9 mouse cellular contexts compared by ENCODE assay signal in genomic region chr2:30032244-30032846, GRCm38 (mm10). TPM values are rescaled to one million over a fixed set of nuclear protein-coding genes. Genes with fewer than 3 reads are reported as not detected.
A peak's percentile ranks its signal among the peaks of the same experiment; 100 is the strongest.
DNase-seq lines count a peak whose midpoint lies in the region; ATAC-seq lines count a peak whose summit lies in the region.
"Had no signal": no experiment of that assay in that cellular context is flagged by ENCODE, and none has a peak within 500 bp of the region (broad histone marks: within the 10 kb centered on the region; RNA-seq: fewer than 3 reads in every experiment).

No protein-coding gene starts in this region.

- no peak for ATAC-seq in CD4-positive, CD25-positive, alpha-beta regulatory T cell, adult 4 months

- peak; percentile 37 for DNase-seq in CD4-positive, CD25-positive, alpha-beta regulatory T cell, adult 2 months (ENCODE audit: low read depth, low spot score)
- peak; percentile 35 for DNase-seq in kidney, postnatal 10 days
- DNase-seq in kidney, adult 11 months: no peak
- DNase-seq in testis, postnatal 10 days (ENCODE audit: low spot score): peak; percentile 66
- DNase-seq in testis, postnatal 14 days (ENCODE audit: low spot score): no peak
- DNase-seq in thymus, postnatal 4 days: peak; percentile 56
- DNase-seq in adrenal gland, postnatal 4 days (ENCODE audit: low spot score in 2 of 2): no peak
- DNase-seq: adrenal gland, postnatal 36 days had no signal

RNA-seq across cellular contexts. Expression of gene Wdr34, which starts 16.3 kb away (rescaled TPM):
- 1 to 10 TPM; 1.5 to 2.0 TPM for polyA plus RNA-seq in CD4-positive, CD25-positive, alpha-beta regulatory T cell, adult 4 months (2017; shearing (Covaris generic))
- 10 to 100 TPM; 35.9 to 39.2 TPM for total RNA-seq in adrenal gland, postnatal 4 days (2021)

RNA-seq across cellular contexts. Expression of gene Set, which starts 24.8 kb away (rescaled TPM):
- polyA plus RNA-seq in CD4-positive, CD25-positive, alpha-beta regulatory T cell, adult 4 months (2017; shearing (Covaris generic)): 100 to 1,000 TPM; 362 to 387 TPM
- 100 to 1,000 TPM; 326 to 328 TPM for total RNA-seq in adrenal gland, postnatal 4 days (2021)

RNA-seq across cellular contexts. Expression of gene Pkn3, which starts 45.1 kb away (rescaled TPM):
- polyA plus RNA-seq in CD4-positive, CD25-positive, alpha-beta regulatory T cell, adult 4 months (2017; shearing (Covaris generic)): under 1 TPM; 0.16 to 0.48 TPM
- total RNA-seq in adrenal gland, postnatal 4 days (2021): 10 to 100 TPM; 11.4 to 12.4 TPM

Comparison
In these comparisons a context has a peak if more than half of its experiments do, and no peak if none do; other contexts are left out.
1. DNase-seq: peak in CD4-positive, CD25-positive, alpha-beta regulatory T cell, adult 2 months (single experiment), kidney, postnatal 10 days (single experiment), testis, postnatal 10 days (single experiment) and thymus, postnatal 4 days (single experiment); none in kidney, adult 11 months (single experiment), testis, postnatal 14 days (single experiment) and adrenal gland, postnatal 4 days (0 of 2).